Mouse (Mus musculus) right cerebral cortex, adult 2 months (tissue): ENCODE measurements around the gene Hand2.

ENCODE experiments used
- DNase-seq, 2 experiments: peaks; one replicate each; pipeline ENCODE4 v3.0.0; 2021 to 2022; ENCODE audit warnings: low spot score in 2 of 2

Gene Hand2

GRCm38 (mm10) chr8:57320851-57321743, at the start of gene Hand2:
TSS of gene Hand2 (plus strand) at chr8:57320983.
- no peak for DNase-seq

GRCm38 (mm10) chr8:57273055-57273454, 47.7 kb upstream of the Hand2 start:
- DNase-seq: no peak

- DNase-seq: no peak
Measured at GRCm38 (mm10) chr8:57293441-57293840, 27.3 kb upstream of the Hand2 start.

GRCm38 (mm10) chr8:57303513-57303912, 17.3 kb upstream of the Hand2 start:
- DNase-seq: no peak

- no peak for DNase-seq
Measured at GRCm38 (mm10) chr8:57304944-57305343, 15.8 kb upstream of the Hand2 start.

GRCm38 (mm10) chr8:57306441-57306840, 14.3 kb upstream of the Hand2 start:
- no peak for DNase-seq

GRCm38 (mm10) chr8:57309844-57310485, 10.8 kb upstream of the Hand2 start:
- no peak for DNase-seq

- DNase-seq: no peak
Measured at GRCm38 (mm10) chr8:57312031-57312981, 8.5 kb upstream of the Hand2 start.

- DNase-seq: no peak
Measured at GRCm38 (mm10) chr8:57313583-57313982, 7.2 kb upstream of the Hand2 start.

- DNase-seq: no peak
Measured at GRCm38 (mm10) chr8:57314216-57314615, 6.6 kb upstream of the Hand2 start.

GRCm38 (mm10) chr8:57315471-57315870, 5.3 kb upstream of the Hand2 start:
- DNase-seq: no peak

GRCm38 (mm10) chr8:57317107-57317506, 3.7 kb upstream of the Hand2 start:
- DNase-seq: no peak

GRCm38 (mm10) chr8:57317890-57318480, 2.8 kb upstream of the Hand2 start:
- DNase-seq: no peak

GRCm38 (mm10) chr8:57319092-57319980, 1.4 kb upstream of the Hand2 start:
- DNase-seq: no peak

GRCm38 (mm10) chr8:57319981-57320585, 700 bp upstream of the Hand2 start:
- DNase-seq: no peak

- DNase-seq: no peak
Measured at GRCm38 (mm10) chr8:57321898-57322895, 1.4 kb downstream of the Hand2 start.

- no peak for DNase-seq
Measured at GRCm38 (mm10) chr8:57322961-57323941, 2.5 kb downstream of the Hand2 start.

GRCm38 (mm10) chr8:57324091-57324490, 3.3 kb downstream of the Hand2 start:
- DNase-seq: no peak
